Mouse (Mus musculus): ENCODE measurements at regions not wholly inside any gene's neighbourhood (a gene's known extent, or its start where the extent isn't known, plus 50 kb on each side); places are given as distances from the start of the nearest gene placed in this dataset.

DNA sequence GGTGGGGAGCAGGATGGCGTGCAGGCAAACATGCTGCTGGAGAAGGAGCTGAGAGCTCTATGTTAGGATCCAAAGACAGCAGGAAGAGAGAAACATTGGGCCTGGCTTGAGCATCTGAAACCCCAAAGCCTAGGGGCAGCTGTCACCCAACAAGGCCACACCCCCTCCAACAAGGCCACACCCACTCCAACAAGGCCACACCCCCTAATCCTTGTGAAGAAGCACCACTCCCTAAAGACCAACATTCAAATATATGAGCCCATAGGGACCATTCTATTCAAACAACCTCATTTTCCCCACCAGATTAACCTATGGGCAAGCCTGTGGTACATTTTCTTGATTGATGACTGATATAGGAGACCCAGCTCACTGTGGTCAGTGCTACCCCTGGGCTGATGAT lies 67.9 kb upstream of the Nepro start:
- no peak for ATAC-seq (ENCODE audit: insufficient number of reproducible peaks, insufficient read depth, low FRiP score, low TSS enrichment, low read depth)
- no peak overlapping the region for H3K4me3 ChIP-seq (replicated peaks)
- H3K27ac ChIP-seq: no peak overlapping the region
- peaks cover 8% of the 10 kb centered on the region; the same call in 1 of the 2 replicates for H3K9me3 ChIP-seq
- no peaks in the 10 kb centered on the region for H3K36me3 ChIP-seq
- WGBS: 92% methylated on average over 1 of the region's 1 CpGs
- H3K9ac ChIP-seq (replicated peaks): no peak overlapping the region
- H3K4me1 ChIP-seq (replicated peaks): peaks cover 4% of the 10 kb centered on the region
- no peak overlapping the region for H3K4me2 ChIP-seq
- no peaks in the 10 kb centered on the region for H3K27me3 ChIP-seq

GRCm38 (mm10) chr16:44655306-44655705 lies 68.8 kb upstream of the Nepro start:
- Histone ChIP-seq H3K27me3 (no peaks in the 10 kb centered on the region), H3K27ac (no peak overlapping the region)
- ATAC-seq (ENCODE audit: insufficient number of reproducible peaks, insufficient read depth, low FRiP score, low TSS enrichment, low read depth): no peak

GRCm38 (mm10) chr16:44648547-44649223 lies 75.4 kb upstream of the Nepro start:
- H3K4me1 ChIP-seq (replicated peaks): peaks cover 12% of the 10 kb centered on the region
- H3K9me3 ChIP-seq: peaks cover 5% of the 10 kb centered on the region; the same call in 1 of the 2 replicates
- no peak overlapping the region for H3K4me2 ChIP-seq
- peak overlapping the region; percentile 62 for H3K27ac ChIP-seq
- H3K4me3 ChIP-seq (replicated peaks): no peak overlapping the region
- no peak for ATAC-seq (ENCODE audit: insufficient number of reproducible peaks, insufficient read depth, low FRiP score, low TSS enrichment, low read depth)
- H3K36me3 ChIP-seq: no peaks in the 10 kb centered on the region
- H3K27me3 ChIP-seq: no peaks in the 10 kb centered on the region
- H3K9ac ChIP-seq (replicated peaks): no peak overlapping the region
- 39% methylated on average over 2 of the region's 2 CpGs for WGBS

More at GRCm38 (mm10) chr16:44655306-44655705, 68.8 kb upstream of the Nepro start:
- no peak overlapping the region for H3K4me3 ChIP-seq (replicated peaks)
- H3K4me1 ChIP-seq (replicated peaks): 0 out of 2 replicates have a peak, but pooled peaks cover 3% of the 10 kb centered on the region
- WGBS: 76% methylated on average over 3 of the region's 3 CpGs
- no peak overlapping the region for H3K9ac ChIP-seq (replicated peaks)
- no peaks in the 10 kb centered on the region for H3K36me3 ChIP-seq
- H3K4me2 ChIP-seq: no peak overlapping the region
- peaks cover 8% of the 10 kb centered on the region; the same call in 1 of the 2 replicates for H3K9me3 ChIP-seq

- no peak overlapping the region for H3K4me3 ChIP-seq (replicated peaks)
- no peak overlapping the region for H3K9ac ChIP-seq (replicated peaks)
- no peaks in the 10 kb centered on the region for H3K27me3 ChIP-seq
- peaks cover 13% of the 10 kb centered on the region for H3K4me1 ChIP-seq (replicated peaks)
- H3K9me3 ChIP-seq: no peaks in the 10 kb centered on the region
- H3K27ac ChIP-seq: peak overlapping the region; percentile 79
- no peak for ATAC-seq (ENCODE audit: insufficient number of reproducible peaks, insufficient read depth, low FRiP score, low TSS enrichment, low read depth)
- no peaks in the 10 kb centered on the region for H3K36me3 ChIP-seq
- WGBS: 16% methylated on average over 4 of the region's 4 CpGs
- no peak overlapping the region for H3K4me2 ChIP-seq
Observed at GRCm38 (mm10) chr16:44643992-44644391, 80.1 kb upstream of the Nepro start.

DNA sequence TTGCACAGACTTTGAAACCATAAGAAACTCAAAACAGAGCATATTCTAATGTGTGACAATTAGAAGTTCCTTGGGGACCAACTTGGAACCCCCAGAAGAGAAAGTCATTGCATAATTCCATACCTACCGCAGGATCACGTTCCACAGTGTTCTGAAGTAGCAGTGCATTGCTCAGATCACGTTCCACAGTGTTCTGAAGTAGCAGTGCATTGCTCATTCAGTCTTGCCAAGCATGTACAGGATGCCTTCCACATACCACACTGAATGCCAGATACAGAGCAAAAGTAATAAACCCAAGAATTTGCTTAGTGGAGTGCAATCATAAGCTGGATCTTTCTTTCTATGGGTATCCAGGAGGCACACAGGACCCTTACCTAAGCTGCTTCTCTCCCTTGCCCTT lies 78.4 kb upstream of the Boc start:
- H3K36me3 ChIP-seq: no peaks in the 10 kb centered on the region
- WGBS: 78% methylated on average over 3 of the region's 3 CpGs
- H3K27me3 ChIP-seq: no peaks in the 10 kb centered on the region
- no peak overlapping the region for H3K4me2 ChIP-seq
- H3K9me3 ChIP-seq: no peaks in the 10 kb centered on the region
- H3K27ac ChIP-seq: no peak overlapping the region
- peaks cover 31% of the 10 kb centered on the region for H3K4me1 ChIP-seq (replicated peaks)
- no peak overlapping the region for H3K4me3 ChIP-seq (replicated peaks)
- no peak for ATAC-seq (ENCODE audit: insufficient number of reproducible peaks, insufficient read depth, low FRiP score, low TSS enrichment, low read depth)
- no peak overlapping the region for H3K9ac ChIP-seq (replicated peaks)

- H3K9me3 ChIP-seq: no peaks in the 10 kb centered on the region
- ATAC-seq (ENCODE audit: insufficient number of reproducible peaks, insufficient read depth, low FRiP score, low TSS enrichment, low read depth): no peak
- no peak overlapping the region for H3K4me2 ChIP-seq
- H3K27me3 ChIP-seq: no peaks in the 10 kb centered on the region
- no peak overlapping the region for H3K4me3 ChIP-seq (replicated peaks)
- H3K27ac ChIP-seq: no peak overlapping the region; the same call in 1 of the 2 replicates
- H3K9ac ChIP-seq (replicated peaks): no peak overlapping the region
- no peaks in the 10 kb centered on the region for H3K36me3 ChIP-seq
- WGBS: 91% methylated on average over 4 of the region's 4 CpGs
- H3K4me1 ChIP-seq (replicated peaks): peaks cover 53% of the 10 kb centered on the region
Observed at GRCm38 (mm10) chr16:44634486-44634885, 75.8 kb upstream of the Boc start.

DNA sequence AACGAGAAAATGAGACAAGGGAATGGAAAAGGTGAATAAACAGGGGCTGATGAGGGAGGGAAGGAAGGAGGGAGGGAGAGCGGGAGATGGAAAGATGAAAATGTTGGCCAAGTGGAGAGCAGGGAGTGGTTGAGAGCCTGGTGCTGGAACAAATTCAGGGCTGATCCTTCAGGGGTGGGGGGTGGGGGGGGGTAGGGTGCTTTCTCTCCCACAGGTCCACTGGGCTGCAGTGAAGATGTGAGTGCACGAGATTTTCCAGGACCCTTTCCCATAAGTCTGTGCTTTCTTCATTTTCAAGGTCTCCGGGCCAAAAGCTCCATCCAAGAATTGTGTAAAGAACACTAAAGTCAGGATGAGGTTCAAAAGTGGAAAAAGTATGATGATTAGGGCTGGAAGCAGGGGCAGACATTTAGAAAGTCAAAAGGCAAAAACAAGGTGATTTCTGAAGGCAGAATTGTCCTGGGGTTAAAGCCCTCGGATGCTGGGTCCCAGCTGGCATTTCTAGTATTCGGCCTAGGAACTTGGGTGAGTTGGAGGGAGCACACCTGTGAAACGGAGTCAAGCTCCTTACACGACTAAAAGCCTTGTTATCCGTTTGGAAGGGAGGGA lies 74.5 kb upstream of the Boc start:
- no peaks in the 10 kb centered on the region for H3K27me3 ChIP-seq
- peak overlapping the region; percentile 37 for H3K4me2 ChIP-seq
- H3K27ac ChIP-seq: peak overlapping the region; percentile 97
- H3K9ac ChIP-seq (replicated peaks): 0 out of 2 replicates have a peak overlapping the region, but pooled peaks have one; percentile 34
- H3K4me3 ChIP-seq (replicated peaks): no peak overlapping the region
- H3K4me1 ChIP-seq (replicated peaks): peaks cover 57% of the 10 kb centered on the region
- H3K36me3 ChIP-seq: no peaks in the 10 kb centered on the region
- H3K9me3 ChIP-seq: no peaks in the 10 kb centered on the region
- no peak; the same call in 1 of the 2 replicates for ATAC-seq (ENCODE audit: insufficient number of reproducible peaks, insufficient read depth, low FRiP score, low TSS enrichment, low read depth)
- 28% methylated on average over 9 of the region's 9 CpGs for WGBS

- ATAC-seq (ENCODE audit: insufficient number of reproducible peaks, insufficient read depth, low FRiP score, low TSS enrichment, low read depth): peak; percentile 80
- peak overlapping the region; percentile 34; the same call in 1 of the 2 replicates for H3K9ac ChIP-seq (replicated peaks)
Observed at GRCm38 (mm10) chr16:44632330-44633058, 73.8 kb upstream of the Boc start.

DNA sequence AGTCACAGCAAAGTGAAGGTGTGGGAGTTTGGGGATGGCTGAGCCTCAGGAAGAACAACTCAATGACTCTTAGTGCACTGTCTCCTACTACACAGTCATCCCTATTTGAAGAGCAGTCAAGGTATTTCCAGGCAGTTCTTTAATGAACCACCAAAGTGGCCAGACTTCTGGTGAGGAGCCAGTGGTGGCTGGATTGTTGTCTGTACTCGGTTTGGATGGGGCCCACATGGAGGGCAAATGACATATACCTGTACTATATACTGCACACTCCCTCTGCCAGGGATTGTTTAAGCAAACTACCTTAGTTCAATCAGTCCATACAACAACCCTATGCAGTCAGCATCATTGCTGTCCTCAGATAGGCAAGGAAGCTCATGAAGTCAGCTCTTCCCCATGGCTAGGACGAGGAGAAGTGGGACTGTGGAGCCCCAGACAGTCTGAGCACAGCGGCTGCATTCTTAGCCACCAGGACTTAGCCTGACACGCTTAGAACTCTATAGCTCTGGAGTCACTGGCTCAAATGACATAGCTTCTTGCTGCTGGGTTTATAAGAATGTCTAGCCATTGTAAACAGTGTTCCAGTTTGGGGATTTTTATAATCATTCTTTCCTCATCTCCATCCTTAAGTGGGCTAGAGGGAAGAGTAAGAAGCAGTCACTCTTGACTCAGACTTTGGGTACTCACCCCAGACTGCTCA lies 72.8 kb upstream of the Boc start:
- Histone ChIP-seq H3K27me3 (no peaks in the 10 kb centered on the region), H3K9me3 (no peaks in the 10 kb centered on the region), H3K4me2 (no peak overlapping the region), H3K27ac (peak overlapping the region; percentile 97), H3K9ac (replicated peaks) (no peak overlapping the region; the same call in 1 of the 2 replicates), H3K4me1 (replicated peaks) (peaks cover 57% of the 10 kb centered on the region), H3K4me3 (replicated peaks) (no peak overlapping the region), H3K36me3 (no peaks in the 10 kb centered on the region)
- ATAC-seq (ENCODE audit: insufficient number of reproducible peaks, insufficient read depth, low FRiP score, low TSS enrichment, low read depth): no peak
- WGBS: 28% methylated on average over 4 of the region's 4 CpGs

More at GRCm38 (mm10) chr16:44632330-44633058, 73.8 kb upstream of the Boc start:
- Histone ChIP-seq H3K4me2 (peak overlapping the region; percentile 37), H3K4me3 (replicated peaks) (no peak overlapping the region), H3K4me1 (replicated peaks) (peaks cover 57% of the 10 kb centered on the region), H3K27me3 (no peaks in the 10 kb centered on the region), H3K36me3 (no peaks in the 10 kb centered on the region), H3K9me3 (no peaks in the 10 kb centered on the region), H3K27ac (peak overlapping the region; percentile 97)
- 10% methylated on average over 9 of the region's 9 CpGs for WGBS

DNA sequence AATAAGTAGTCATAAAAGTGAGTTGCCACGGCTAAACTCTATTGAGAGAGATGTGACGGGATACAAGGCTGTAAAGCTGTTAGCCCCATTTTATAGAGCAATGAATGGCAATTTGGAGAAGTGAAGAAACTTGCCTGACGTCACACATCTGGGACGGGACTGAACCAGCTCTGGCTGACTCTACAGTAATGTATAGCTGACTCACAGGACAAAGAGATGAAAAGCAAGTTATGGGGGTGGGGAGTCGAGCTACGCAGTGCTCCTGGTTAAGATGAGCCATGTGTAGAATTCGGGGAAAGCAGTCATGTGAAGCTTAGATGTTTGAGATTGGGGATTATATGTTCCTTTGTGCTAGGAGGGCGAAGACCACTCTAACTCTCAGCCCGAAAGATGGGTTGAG lies 72.2 kb upstream of the Boc start:
- Histone ChIP-seq H3K27me3 (no peaks in the 10 kb centered on the region), H3K9ac (replicated peaks) (no peak overlapping the region), H3K9me3 (no peaks in the 10 kb centered on the region), H3K36me3 (no peaks in the 10 kb centered on the region), H3K4me2 (no peak overlapping the region), H3K4me3 (replicated peaks) (no peak overlapping the region), H3K27ac (peak overlapping the region; percentile 97), H3K4me1 (replicated peaks) (peaks cover 57% of the 10 kb centered on the region)
- peak; percentile 35; the same call in 1 of the 2 replicates for ATAC-seq (ENCODE audit: insufficient number of reproducible peaks, insufficient read depth, low FRiP score, low TSS enrichment, low read depth)
- WGBS: 26% methylated on average over 9 of the region's 9 CpGs

- Histone ChIP-seq H3K36me3 (no peaks in the 10 kb centered on the region), H3K4me3 (replicated peaks) (no peak overlapping the region), H3K27ac (peak overlapping the region; percentile 72), H3K27me3 (no peaks in the 10 kb centered on the region), H3K9me3 (no peaks in the 10 kb centered on the region), H3K4me1 (replicated peaks) (peaks cover 57% of the 10 kb centered on the region), H3K4me2 (no peak overlapping the region), H3K9ac (replicated peaks) (no peak overlapping the region)
- ATAC-seq (ENCODE audit: insufficient number of reproducible peaks, insufficient read depth, low FRiP score, low TSS enrichment, low read depth): no peak
- WGBS: 11% methylated on average over 9 of the region's 9 CpGs
Observed at GRCm38 (mm10) chr16:44630426-44630825, 71.7 kb upstream of the Boc start.

Measured in limb, embryonic 12.5 days (tissue).